Comparison of ENCODE assay signal across 9 mouse cellular contexts in genomic region chr6:84582826-84583225, GRCm38 (mm10). TPM values are rescaled to one million over a fixed set of nuclear protein-coding genes. Genes with fewer than 3 reads are reported as not detected.
DNase-seq lines count a peak whose midpoint lies in the region; ATAC-seq and TF ChIP-seq lines count a peak whose summit lies in the region.
"Had no signal": no experiment of that assay in that cellular context is flagged by ENCODE, and none has a peak within 500 bp of the region (broad histone marks: within the 10 kb centered on the region; RNA-seq: fewer than 3 reads in every experiment).

No protein-coding gene starts in this region.

- peak; percentile 0 for DNase-seq in cerebellum, adult 9-11 months
- DNase-seq in cerebellum, adult 8-10 months = no peak
- DNase-seq in lung, embryonic 14.5 days = no peak
- no peak for DNase-seq in lung, postnatal 25 days (ENCODE audit: low spot score)
- no peak for DNase-seq in urinary bladder, adult 18-20 months (ENCODE audit: low spot score in 2 of 2)
- DNase-seq in right cerebral cortex, postnatal 36 days (ENCODE audit: low spot score in 2 of 2) = no peak

- H3K27me3 ChIP-seq in lung, embryonic 14.5 days (ENCODE audit: insufficient read depth, low read length) = peaks cover 77% of the 10 kb centered on the region
- peaks cover 38% of the 10 kb centered on the region for H3K27me3 ChIP-seq in limb, embryonic 15.5 days
- peaks cover 2% of the 10 kb centered on the region; the same call in 1 of the 2 replicates for H3K27me3 ChIP-seq in testis, adult 2 months (ENCODE audit: control insufficient read depth, insufficient read depth, low read length)

- H3K4me1 ChIP-seq in lung, embryonic 14.5 days (ENCODE audit: insufficient read depth) = peaks cover 29% of the 10 kb centered on the region
- H3K4me1 ChIP-seq in limb, embryonic 15.5 days = peaks cover 96% of the 10 kb centered on the region
- peaks cover 28% of the 10 kb centered on the region for H3K4me1 ChIP-seq in testis, adult 2 months (ENCODE audit: control insufficient read depth, insufficient read depth, low read length)

- no peak overlapping the region for H3K4me3 ChIP-seq in lung, embryonic 14.5 days (ENCODE audit: low read depth, low read length)
- peak overlapping the region; percentile 58; the same call in 1 of the 2 replicates for H3K4me3 ChIP-seq in limb, embryonic 15.5 days
- H3K4me3 ChIP-seq in testis, adult 2 months (ENCODE audit: control insufficient read depth, low read depth, low read length) = no peak overlapping the region

- ATAC-seq in lung, embryonic 14.5 days (ENCODE audit: insufficient read depth) = no peak
- ATAC-seq in limb, embryonic 15.5 days (ENCODE audit: insufficient number of reproducible peaks, low FRiP score, low TSS enrichment, low read depth) = no peak

- H3K9ac ChIP-seq in lung, embryonic 14.5 days = no peak overlapping the region
- H3K9ac ChIP-seq in limb, embryonic 15.5 days = no peak overlapping the region

- no peaks in the 10 kb centered on the region for H3K9me3 ChIP-seq in lung, embryonic 14.5 days (ENCODE audit: low read depth, low read length)
- H3K9me3 ChIP-seq in limb, embryonic 15.5 days = no peaks in the 10 kb centered on the region
- H3K9me3 ChIP-seq: megakaryocyte, embryonic 14.5 days had no signal

- no peak for TF ChIP-seq CTCF in lung, embryonic 14.5 days (IDR thresholded peaks at IDR 0.05; ENCODE audit: low read depth)
- no peak for TF ChIP-seq CTCF in testis, adult 2 months (IDR thresholded peaks at IDR 0.05; ENCODE audit: control insufficient read depth, insufficient read depth, insufficient replicate concordance, low read depth, low read length)

- H3K27ac ChIP-seq in lung, embryonic 14.5 days (ENCODE audit: low read depth) = 0 out of 2 replicates have a peak overlapping the region, but pooled peaks have one; percentile 12
- peak overlapping the region; percentile 90 for H3K27ac ChIP-seq in limb, embryonic 15.5 days
- H3K27ac ChIP-seq in testis, adult 2 months (ENCODE audit: control insufficient read depth, insufficient read depth, low read depth, low read length) = peak overlapping the region; percentile 74

- no peaks in the 10 kb centered on the region for H3K36me3 ChIP-seq in lung, embryonic 14.5 days (ENCODE audit: insufficient read depth)
- H3K36me3 ChIP-seq in limb, embryonic 15.5 days = 0 out of 2 replicates have a peak, but pooled peaks cover 3% of the 10 kb centered on the region
- H3K36me3 ChIP-seq in testis, adult 2 months (ENCODE audit: control insufficient read depth, insufficient read depth, low read length) = no peaks in the 10 kb centered on the region

- peak overlapping the region; percentile 87 for H3K4me2 ChIP-seq in lung, embryonic 14.5 days
- H3K4me2 ChIP-seq in limb, embryonic 15.5 days = peak overlapping the region; percentile 96

- no peak for TF ChIP-seq POLR2A in testis, adult 2 months (IDR thresholded peaks at IDR 0.05; ENCODE audit: control insufficient read depth, low read depth, low read length)

- 32% methylated on average over 5 of the region's 5 CpGs for WGBS in lung, embryonic 14.5 days
- WGBS in limb, embryonic 15.5 days = 38% methylated on average over 5 of the region's 5 CpGs

RNA-seq across cellular contexts. Expression of gene Cyp26b1, which starts 10.9 kb away (rescaled TPM):
- 1.6 and 2.2 TPM in 2 replicates for polyA plus RNA-seq in lung, embryonic 14.5 days (2014; fragmentation: Nextera tagmentation; extraction: Ambion mirVana)
- 16.0 and 17.2 TPM in 2 replicates for polyA plus RNA-seq in limb, embryonic 15.5 days (2015; fragmentation: Nextera tagmentation; extraction: Ambion mirVana)
- polyA plus RNA-seq in testis, adult 2 months (2012; rRNA removed) = 9.1 and 14.0 TPM in 2 replicates

Comparison
In these comparisons a context has a peak if more than half of its experiments do, and no peak if none do; other contexts are left out.
1. H3K27ac ChIP-seq: peak in every context shown above with its lines; median percentile 90 in limb, embryonic 15.5 days; 74 in testis, adult 2 months; 12 in lung, embryonic 14.5 days.